Mouse (Mus musculus): ENCODE measurements around the gene Cd6. TPM values are rescaled to one million over a fixed set of nuclear protein-coding genes. Genes with fewer than 3 reads are reported as not detected.

Cd6 gene
- 3.3 TPM for polyA plus RNA-seq (2015; fragmentation: Illumina TruSeq; extraction: RNeasy Lipid Tissue Mini Kit (QIAGEN cat#74804); ENCODE audit: low read depth, low replicate concordance)

DNA sequence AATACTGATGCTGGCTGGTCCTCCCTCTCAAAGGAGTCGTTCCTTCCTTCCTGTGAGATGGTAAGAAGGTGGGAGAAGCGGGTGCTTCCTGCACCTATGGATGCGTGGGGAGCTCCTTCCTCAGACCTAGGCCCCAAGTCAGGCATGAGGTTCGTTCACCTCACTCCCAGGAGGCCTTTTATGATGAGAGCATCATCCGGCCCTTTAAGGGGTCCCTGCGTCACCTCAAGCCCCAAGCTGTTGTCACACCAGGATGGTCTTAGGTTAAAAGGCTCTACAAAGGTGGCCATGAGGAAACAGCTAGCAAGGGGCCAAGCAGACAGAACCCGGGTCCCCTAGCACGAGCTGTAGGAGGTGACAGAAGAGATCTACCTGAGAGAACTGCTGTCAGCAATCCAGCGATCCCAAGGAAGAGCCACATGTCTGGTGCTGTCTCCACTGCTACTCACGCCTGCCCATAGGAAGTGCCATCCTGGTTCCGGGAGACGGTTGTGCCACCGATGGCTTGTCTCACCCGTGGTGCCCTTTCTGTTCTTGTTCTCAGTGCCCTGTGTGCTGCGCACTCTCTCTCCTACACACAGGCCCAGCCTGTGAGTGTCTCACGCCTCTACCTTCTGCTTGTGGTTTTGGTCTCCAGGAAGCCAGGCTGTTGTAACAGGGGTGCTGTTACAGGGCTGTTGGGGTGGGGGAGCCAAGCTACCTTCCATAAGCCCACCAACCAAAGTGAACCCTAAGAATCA, at the start of gene Cd6:
Cd6 (minus strand) TSS at position 623 of the 740 bp plus-strand sequence.

DNA sequence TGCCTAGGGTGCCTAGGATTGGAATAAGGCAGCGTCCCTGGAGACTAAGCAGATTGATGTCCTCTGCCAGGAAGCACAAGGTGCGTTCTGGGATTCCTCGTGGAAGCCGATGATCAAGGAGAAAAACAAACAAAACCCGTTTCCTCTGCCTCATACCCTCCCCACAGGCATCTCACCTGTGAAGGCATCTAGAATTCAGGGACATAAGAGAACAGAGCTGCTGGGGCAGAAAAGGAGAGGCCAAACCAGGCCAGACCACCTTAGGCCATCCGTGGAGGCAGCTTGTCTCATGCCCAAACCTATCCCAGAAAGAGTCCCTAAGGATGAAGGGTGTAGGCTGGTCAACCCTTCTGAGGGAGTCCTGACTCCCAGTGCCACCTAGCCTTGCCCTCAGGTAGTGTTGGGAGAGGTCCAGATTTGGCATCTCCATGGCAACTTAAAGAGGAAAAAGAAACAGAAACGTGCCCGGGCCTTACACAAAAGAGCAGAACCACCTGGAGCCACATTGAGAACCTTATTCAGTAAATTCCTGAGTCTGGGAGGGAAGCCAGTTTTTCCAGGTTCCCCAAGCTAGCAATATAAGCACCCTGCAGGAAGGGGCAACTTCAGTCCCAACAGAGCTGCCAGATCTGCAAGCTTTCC, 40.1 kb upstream of the Cd6 start, which contains the start of gene Tmem132a:
Tmem132a (minus strand) TSS at position 55 of the 642 bp plus-strand sequence.

DNA sequence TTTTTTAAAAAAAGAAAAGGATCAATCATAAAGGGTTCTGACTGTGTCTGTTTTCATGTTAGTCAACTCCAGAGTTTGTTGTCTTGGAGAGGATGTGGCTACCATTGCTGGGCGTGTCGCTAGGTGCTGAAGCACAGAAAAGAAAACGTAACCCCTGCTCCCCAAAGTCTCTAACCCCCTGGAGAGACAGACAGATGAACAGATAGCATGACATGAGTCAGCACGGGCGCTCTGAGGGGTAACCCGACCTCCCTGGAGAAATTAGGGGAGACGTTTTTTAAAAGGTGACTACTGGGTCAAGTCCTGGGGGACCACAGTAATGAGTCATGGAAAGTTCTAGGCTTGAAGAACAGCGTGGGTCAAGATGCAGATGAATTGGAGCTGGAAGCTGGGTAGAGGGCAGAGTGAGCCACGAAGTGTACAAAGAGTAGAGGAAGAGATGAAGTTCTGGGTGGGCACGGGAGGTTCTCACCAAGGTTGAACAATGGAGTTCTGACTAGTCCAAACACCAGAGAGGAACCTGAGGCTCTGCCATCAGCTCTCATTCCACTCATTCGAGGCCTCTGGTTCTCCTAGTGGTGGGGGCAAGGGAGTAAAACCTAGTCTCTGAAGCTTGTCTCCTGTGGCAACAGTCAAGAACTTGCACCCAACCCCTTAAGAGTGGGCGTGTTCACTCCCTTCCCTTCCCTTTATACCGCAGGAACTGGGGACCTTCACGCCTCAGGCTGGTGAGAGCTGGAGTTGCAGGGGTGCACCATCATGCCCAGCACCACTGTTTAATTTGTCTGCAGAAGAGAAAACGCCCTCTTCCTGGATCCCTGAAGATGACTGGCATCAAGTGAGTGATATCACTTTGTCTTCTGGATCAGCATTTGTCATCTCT, 9.4 kb upstream of the Cd6 start, which contains the start of gene Slc15a3:
Slc15a3 (plus strand) TSS at position 718 of the 883 bp plus-strand sequence.

Other genes starting within 250 kb of the Cd6 start
- gene Ddb1, start 224.7 kb downstream of the Cd6 start, polyA plus RNA-seq (2015; fragmentation: Illumina TruSeq; extraction: RNeasy Lipid Tissue Mini Kit (QIAGEN cat#74804); ENCODE audit: low read depth, low replicate concordance): 149 TPM
- gene Tkfc, start 224.4 kb downstream of the Cd6 start, polyA plus RNA-seq (2015; fragmentation: Illumina TruSeq; extraction: RNeasy Lipid Tissue Mini Kit (QIAGEN cat#74804); ENCODE audit: low read depth, low replicate concordance): 11.8 TPM
- gene Vwce, start 195.8 kb downstream of the Cd6 start, polyA plus RNA-seq (2015; fragmentation: Illumina TruSeq; extraction: RNeasy Lipid Tissue Mini Kit (QIAGEN cat#74804); ENCODE audit: low read depth, low replicate concordance): 0.21 TPM
- not detected for gene Pga5, start 152.0 kb downstream of the Cd6 start, polyA plus RNA-seq (2015; fragmentation: Illumina TruSeq; extraction: RNeasy Lipid Tissue Mini Kit (QIAGEN cat#74804); ENCODE audit: low read depth, low replicate concordance)
- gene Vps37c, start 141.3 kb downstream of the Cd6 start, polyA plus RNA-seq (2015; fragmentation: Illumina TruSeq; extraction: RNeasy Lipid Tissue Mini Kit (QIAGEN cat#74804); ENCODE audit: low read depth, low replicate concordance): 20.6 TPM
- gene Cd5, start 91.1 kb downstream of the Cd6 start, polyA plus RNA-seq (2015; fragmentation: Illumina TruSeq; extraction: RNeasy Lipid Tissue Mini Kit (QIAGEN cat#74804); ENCODE audit: low read depth, low replicate concordance): 0.19 TPM
- 1.3 TPM for gene Slc15a3, start 9.7 kb upstream of the Cd6 start, polyA plus RNA-seq (2015; fragmentation: Illumina TruSeq; extraction: RNeasy Lipid Tissue Mini Kit (QIAGEN cat#74804); ENCODE audit: low read depth, low replicate concordance)
- 126 TPM for gene Tmem132a, start 39.9 kb upstream of the Cd6 start, polyA plus RNA-seq (2015; fragmentation: Illumina TruSeq; extraction: RNeasy Lipid Tissue Mini Kit (QIAGEN cat#74804); ENCODE audit: low read depth, low replicate concordance)
- 42.7 TPM for gene Tmem109, start 51.9 kb upstream of the Cd6 start, polyA plus RNA-seq (2015; fragmentation: Illumina TruSeq; extraction: RNeasy Lipid Tissue Mini Kit (QIAGEN cat#74804); ENCODE audit: low read depth, low replicate concordance)
- 231 TPM for gene Prpf19, start 65.2 kb upstream of the Cd6 start, polyA plus RNA-seq (2015; fragmentation: Illumina TruSeq; extraction: RNeasy Lipid Tissue Mini Kit (QIAGEN cat#74804); ENCODE audit: low read depth, low replicate concordance)
- not detected for gene Zp1, start 90.6 kb upstream of the Cd6 start, polyA plus RNA-seq (2015; fragmentation: Illumina TruSeq; extraction: RNeasy Lipid Tissue Mini Kit (QIAGEN cat#74804); ENCODE audit: low read depth, low replicate concordance)
- gene Ptgdr2, start 107.1 kb upstream of the Cd6 start, polyA plus RNA-seq (2015; fragmentation: Illumina TruSeq; extraction: RNeasy Lipid Tissue Mini Kit (QIAGEN cat#74804); ENCODE audit: low read depth, low replicate concordance): not detected
- 6.3 TPM for gene Ccdc86, start 119.2 kb upstream of the Cd6 start, polyA plus RNA-seq (2015; fragmentation: Illumina TruSeq; extraction: RNeasy Lipid Tissue Mini Kit (QIAGEN cat#74804); ENCODE audit: low read depth, low replicate concordance)
- not detected for gene Ms4a10, start 144.6 kb upstream of the Cd6 start, polyA plus RNA-seq (2015; fragmentation: Illumina TruSeq; extraction: RNeasy Lipid Tissue Mini Kit (QIAGEN cat#74804); ENCODE audit: low read depth, low replicate concordance)
- gene Ms4a15, start 163.2 kb upstream of the Cd6 start, polyA plus RNA-seq (2015; fragmentation: Illumina TruSeq; extraction: RNeasy Lipid Tissue Mini Kit (QIAGEN cat#74804); ENCODE audit: low read depth, low replicate concordance): not detected
- gene Ms4a18, start 188.0 kb upstream of the Cd6 start, polyA plus RNA-seq (2015; fragmentation: Illumina TruSeq; extraction: RNeasy Lipid Tissue Mini Kit (QIAGEN cat#74804); ENCODE audit: low read depth, low replicate concordance): not detected